Mouse (Mus musculus): ENCODE data around the gene Itgad. TPM values are rescaled to one million over a fixed set of nuclear protein-coding genes. Genes with fewer than 3 reads are reported as not detected.

Gene Itgad
- polyA plus RNA-seq, 1 experiment from 2014 or later, result not detected

- Histone ChIP-seq H3K27me3 (ENCODE audit: control insufficient read depth, insufficient read depth, low read length) (no peaks in the 10 kb centered on the region), H3K9me3 (ENCODE audit: control insufficient read depth, low read length) (no peaks in the 10 kb centered on the region), H3K4me2 (replicated peaks; ENCODE audit: low read depth) (peak within 1 kb of the TSS; percentile 73), H3K4me3 (ENCODE audit: low read depth, low read length) (peak within 1 kb of the TSS; percentile 64), H3K4me1 (replicated peaks; ENCODE audit: control insufficient read depth, insufficient read depth) (peaks cover 6% of the 10 kb centered on the region; the same call in 1 of the 2 replicates), H3K27ac (replicated peaks) (peak within 1 kb of the TSS; percentile 93), H3K9ac (ENCODE audit: low read length) (peak within 1 kb of the TSS; percentile 85), H3K36me3 (ENCODE audit: control insufficient read depth, insufficient read depth, low read length) (peaks cover 19% of the 10 kb centered on the region; the same call in 1 of the 2 replicates)
- 2% methylated on average over 24 of the region's 30 CpGs for WGBS
- DNase-seq (ENCODE audit: low spot score) (peak; percentile 75), ATAC-seq (ENCODE audit: low FRiP score, low TSS enrichment) (peak; percentile 85)
- TF ChIP-seq CTCF (IDR thresholded peaks at IDR 0.05; ENCODE audit: low read depth), result no peak
- no peak for TF ChIP-seq EP300 (optimal IDR thresholded peaks at IDR 0.05)
These were observed 92.6 kb downstream of the Itgad start, which contains the start of gene Tgfb1i1 for GRCm38 (mm10) chr7:128246496-128247391. Gene Tgfb1i1 (plus strand): TSS chr7:128246812.

GRCm38 (mm10) chr7:128247443-128247842 is 93.3 kb downstream of the Itgad start:
- DNase-seq (ENCODE audit: low spot score) (peak; percentile 86), ATAC-seq (ENCODE audit: low FRiP score, low TSS enrichment) (peak; percentile 69)
- Histone ChIP-seq H3K9ac (ENCODE audit: low read length) (peak overlapping the region; percentile 85), H3K9me3 (ENCODE audit: control insufficient read depth, low read length) (no peaks in the 10 kb centered on the region), H3K27me3 (ENCODE audit: control insufficient read depth, insufficient read depth, low read length) (no peaks in the 10 kb centered on the region), H3K36me3 (ENCODE audit: control insufficient read depth, insufficient read depth, low read length) (peaks cover 14% of the 10 kb centered on the region; the same call in 1 of the 2 replicates), H3K4me1 (replicated peaks; ENCODE audit: control insufficient read depth, insufficient read depth) (peaks cover 6% of the 10 kb centered on the region; the same call in 1 of the 2 replicates), H3K4me3 (ENCODE audit: low read depth, low read length) (peak overlapping the region; percentile 64), H3K27ac (replicated peaks) (peak overlapping the region; percentile 93), H3K4me2 (replicated peaks; ENCODE audit: low read depth) (peak overlapping the region; percentile 73)
- TF ChIP-seq CTCF (IDR thresholded peaks at IDR 0.05; ENCODE audit: low read depth) (peak; percentile 85), EP300 (optimal IDR thresholded peaks at IDR 0.05) (no peak)
- WGBS, result under 1% methylated on average over 13 of the region's 13 CpGs

GRCm38 (mm10) chr7:128248081-128249042 is 94.2 kb downstream of the Itgad start:
- Histone ChIP-seq H3K4me2 (replicated peaks; ENCODE audit: low read depth) (peak overlapping the region; percentile 73), H3K27me3 (ENCODE audit: control insufficient read depth, insufficient read depth, low read length) (no peaks in the 10 kb centered on the region), H3K36me3 (ENCODE audit: control insufficient read depth, insufficient read depth, low read length) (peaks cover 15% of the 10 kb centered on the region), H3K27ac (replicated peaks) (no peak overlapping the region; the same call in 1 of the 2 replicates), H3K4me1 (replicated peaks; ENCODE audit: control insufficient read depth, insufficient read depth) (peaks cover 6% of the 10 kb centered on the region; the same call in 1 of the 2 replicates), H3K9ac (ENCODE audit: low read length) (peak overlapping the region; percentile 85), H3K4me3 (ENCODE audit: low read depth, low read length) (peak overlapping the region; percentile 64), H3K9me3 (ENCODE audit: control insufficient read depth, low read length) (no peaks in the 10 kb centered on the region)
- 63% methylated on average over 10 of the region's 10 CpGs for WGBS
- TF ChIP-seq CTCF (IDR thresholded peaks at IDR 0.05; ENCODE audit: low read depth) (no peak), EP300 (optimal IDR thresholded peaks at IDR 0.05) (no peak)
- DNase-seq (ENCODE audit: low spot score) (no peak), ATAC-seq (ENCODE audit: low FRiP score, low TSS enrichment) (no peak)

DNA sequence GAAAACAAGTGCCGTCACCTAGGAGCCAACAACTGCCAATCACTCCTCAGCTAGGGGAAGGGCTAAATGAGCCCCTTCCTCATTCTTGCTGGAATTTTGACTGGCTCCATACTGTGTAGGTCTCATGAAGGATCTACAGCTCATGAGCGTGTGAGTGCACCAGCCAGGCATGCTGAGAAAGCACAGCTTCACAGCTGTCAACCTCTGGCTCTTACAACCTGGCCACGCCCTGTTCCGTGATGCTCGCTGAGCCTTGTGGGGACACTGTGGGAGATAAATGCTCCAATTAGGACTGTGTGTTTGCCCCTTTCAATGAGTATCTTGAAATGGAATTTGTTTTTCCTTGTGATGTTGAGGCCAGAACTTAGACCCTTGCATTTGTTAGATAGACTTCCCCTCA is 95.8 kb downstream of the Itgad start:
- H3K9me3 ChIP-seq (ENCODE audit: control insufficient read depth, low read length), result no peaks in the 10 kb centered on the region
- TF ChIP-seq EP300 (optimal IDR thresholded peaks at IDR 0.05) (no peak), CTCF (IDR thresholded peaks at IDR 0.05; ENCODE audit: low read depth) (no peak)
- ATAC-seq (ENCODE audit: low FRiP score, low TSS enrichment) (no peak), DNase-seq (ENCODE audit: low spot score) (no peak)
- no peak overlapping the region for H3K9ac ChIP-seq (ENCODE audit: low read length)
- H3K27ac ChIP-seq (replicated peaks), result no peak overlapping the region
- H3K4me3 ChIP-seq (ENCODE audit: low read depth, low read length), result no peak overlapping the region; the same call in 1 of the 2 replicates
- H3K36me3 ChIP-seq (ENCODE audit: control insufficient read depth, insufficient read depth, low read length), result peaks cover 14% of the 10 kb centered on the region
- peak overlapping the region; percentile 37 for H3K4me2 ChIP-seq (replicated peaks; ENCODE audit: low read depth)
- H3K27me3 ChIP-seq (ENCODE audit: control insufficient read depth, insufficient read depth, low read length), result no peaks in the 10 kb centered on the region
- peaks cover 6% of the 10 kb centered on the region; the same call in 1 of the 2 replicates for H3K4me1 ChIP-seq (replicated peaks; ENCODE audit: control insufficient read depth, insufficient read depth)
- 60% methylated on average over 5 of the region's 5 CpGs for WGBS

DNA sequence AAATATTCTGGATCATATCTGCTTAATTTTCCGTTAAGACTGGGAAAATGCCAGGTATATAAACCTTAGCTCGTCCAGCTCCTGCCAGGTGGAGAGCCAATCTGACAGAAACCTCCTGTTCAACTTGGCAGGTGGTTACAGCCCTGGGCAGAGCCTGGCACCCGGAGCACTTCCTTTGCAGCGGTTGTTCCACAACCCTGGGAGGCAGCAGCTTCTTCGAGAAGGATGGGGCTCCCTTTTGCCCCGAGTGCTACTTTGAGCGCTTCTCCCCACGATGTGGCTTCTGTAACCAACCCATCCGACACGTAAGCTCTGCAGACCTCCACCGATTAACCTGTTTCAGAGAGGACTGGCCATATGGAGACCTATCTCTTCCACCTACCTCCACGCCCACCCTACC is 97.8 kb downstream of the Itgad start:
- Histone ChIP-seq H3K9me3 (ENCODE audit: control insufficient read depth, low read length) (no peaks in the 10 kb centered on the region), H3K27ac (replicated peaks) (no peak overlapping the region), H3K4me3 (ENCODE audit: low read depth, low read length) (0 out of 2 replicates have a peak overlapping the region, but pooled peaks have one; percentile 4), H3K4me1 (replicated peaks; ENCODE audit: control insufficient read depth, insufficient read depth) (no peaks in the 10 kb centered on the region), H3K36me3 (ENCODE audit: control insufficient read depth, insufficient read depth, low read length) (peaks cover 12% of the 10 kb centered on the region), H3K27me3 (ENCODE audit: control insufficient read depth, insufficient read depth, low read length) (no peaks in the 10 kb centered on the region), H3K4me2 (replicated peaks; ENCODE audit: low read depth) (peak overlapping the region; percentile 35), H3K9ac (ENCODE audit: low read length) (no peak overlapping the region)
- 45% methylated on average over 12 of the region's 12 CpGs for WGBS
- TF ChIP-seq EP300 (optimal IDR thresholded peaks at IDR 0.05) (no peak), CTCF (IDR thresholded peaks at IDR 0.05; ENCODE audit: low read depth) (no peak)
- ATAC-seq (ENCODE audit: low FRiP score, low TSS enrichment) (no peak), DNase-seq (ENCODE audit: low spot score) (no peak)

Data from stomach, postnatal 0 days (tissue).